Mouse (Mus musculus) heart, embryonic 16.5 days (tissue): ENCODE measurements at regions not wholly inside any gene's neighbourhood (a gene's known extent, or its start where the extent isn't known, plus 50 kb on each side); places are given as distances from the start of the nearest gene placed in this dataset.

Experiments used
- ATAC-seq: fragments of 200-750 bp; cut with Nextera tagmentation; replicated peaks from 2 replicates; pipeline ENCODE4 v1.8.0; 2017; ENCODE audit warnings: moderate number of reproducible peaks; ENCODE audit not compliant: insufficient read depth, low FRiP score; ENCODE audit errors: extremely low read depth
- H3K27ac ChIP-seq: fragments of 300-500 bp; sonication (generic); 2 replicates; pipeline ENCODE4 v1.5.1; 2014; ENCODE audit warnings: mild to moderate bottlenecking, low read length, control low read depth, moderate library complexity
- H3K27me3 ChIP-seq: fragments of 300-500 bp; sonication (generic); 2 replicates; pipeline ENCODE4 v1.6.1; 2014; ENCODE audit warnings: low read length, mixed read lengths; ENCODE audit not compliant: control insufficient read depth, insufficient read depth
- H3K36me3 ChIP-seq: fragments of 300-500 bp; sonication (generic); 2 replicates; pipeline ENCODE4 v1.6.1; 2014; ENCODE audit not compliant: control insufficient read depth, insufficient read depth
- H3K4me1 ChIP-seq: fragments of 300-500 bp; sonication (generic); 2 replicates; pipeline ENCODE4 v1.6.1; 2014; ENCODE audit warnings: low read length, mixed read lengths; ENCODE audit not compliant: control insufficient read depth, insufficient read depth
- H3K4me2 ChIP-seq: fragments of 300-500 bp; sonication (generic); 2 replicates; pipeline ENCODE4 v1.6.1; 2014; ENCODE audit warnings: low read depth, mild to moderate bottlenecking, control low read depth, low read length
- H3K4me3 ChIP-seq: fragments of 300-500 bp; sonication (generic); 2 replicates; pipeline ENCODE4 v1.5.1; 2014; ENCODE audit warnings: mild to moderate bottlenecking, control low read depth, low read length
- H3K9ac ChIP-seq: fragments of 300-500 bp; sonication (generic); 2 replicates; pipeline ENCODE4 v1.6.1; 2014; ENCODE audit warnings: low read length, control low read depth
- H3K9me3 ChIP-seq: fragments of 300-500 bp; sonication (generic); replicated peaks from 2 replicates; pipeline ENCODE4 v1.6.1; 2016; ENCODE audit warnings: low read length; ENCODE audit not compliant: control insufficient read depth
- WGBS: fragments of 180-500 bp; shearing (Covaris S2); extraction: QIAGEN DNeasy Blood & Tissue Kit; methylation state at CpG from one replicate; pipeline ENCODE4 v1.1.7; 2014; 5-methylcytosine and 5-hydroxymethylcytosine counted together

DNA sequence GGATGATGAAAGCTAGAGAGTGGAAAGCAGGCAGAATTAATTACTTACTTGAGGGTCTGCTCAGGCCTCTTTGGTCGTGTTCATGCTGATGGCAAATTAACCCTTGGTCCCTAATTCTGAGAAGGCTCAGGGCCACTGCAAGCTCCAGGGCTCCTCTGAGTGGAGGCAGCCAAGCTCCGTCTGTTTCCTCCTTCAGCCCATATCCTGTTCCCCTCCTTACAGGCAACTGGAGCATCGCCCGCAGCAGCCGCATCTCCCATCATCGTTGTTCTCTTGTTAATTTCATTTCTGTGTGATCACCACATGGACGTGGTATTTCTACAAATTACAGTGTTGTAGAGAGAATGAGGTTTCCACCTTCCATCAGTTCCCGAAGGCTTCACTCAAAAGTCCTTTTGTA lies 513.6 kb upstream of the Nox3 start:
- Histone ChIP-seq H3K9me3 (no peaks in the 10 kb centered on the region), H3K4me1 (no peaks in the 10 kb centered on the region), H3K27me3 (no peaks in the 10 kb centered on the region), H3K36me3 (no peaks in the 10 kb centered on the region), H3K4me3 (no peak overlapping the region), H3K9ac (no peak overlapping the region), H3K27ac (no peak overlapping the region), H3K4me2 (no peak overlapping the region)
- 63% methylated on average over 8 of the region's 8 CpGs for WGBS
- no peak for ATAC-seq

DNA sequence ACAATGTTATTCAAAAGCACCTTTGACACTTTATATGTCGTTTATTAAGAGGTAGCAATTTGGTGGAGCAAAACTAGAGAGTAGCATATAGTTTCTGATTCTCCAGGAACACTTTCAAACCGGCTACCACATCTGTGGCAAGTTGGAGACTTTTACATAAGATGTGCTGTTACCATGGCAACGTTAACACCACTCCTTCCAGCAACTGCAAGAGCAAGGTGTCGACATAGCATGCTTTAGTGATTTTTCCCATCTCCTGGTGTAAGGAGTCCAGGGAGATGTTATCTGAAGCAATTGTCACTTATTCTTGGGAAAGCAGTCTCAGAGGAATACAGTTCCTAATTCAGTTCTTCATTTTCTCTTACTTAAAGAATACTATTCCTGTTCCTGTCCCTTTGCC lies 516.5 kb upstream of the Nox3 start:
- no peak for ATAC-seq
- no peaks in the 10 kb centered on the region for H3K4me1 ChIP-seq
- no peak overlapping the region for H3K27ac ChIP-seq
- H3K27me3 ChIP-seq, result no peaks in the 10 kb centered on the region
- no peak overlapping the region for H3K9ac ChIP-seq
- no peak overlapping the region for H3K4me3 ChIP-seq
- no peaks in the 10 kb centered on the region for H3K9me3 ChIP-seq
- WGBS, result 47% methylated on average over 4 of the region's 4 CpGs
- no peaks in the 10 kb centered on the region for H3K36me3 ChIP-seq
- no peak overlapping the region for H3K4me2 ChIP-seq

DNA sequence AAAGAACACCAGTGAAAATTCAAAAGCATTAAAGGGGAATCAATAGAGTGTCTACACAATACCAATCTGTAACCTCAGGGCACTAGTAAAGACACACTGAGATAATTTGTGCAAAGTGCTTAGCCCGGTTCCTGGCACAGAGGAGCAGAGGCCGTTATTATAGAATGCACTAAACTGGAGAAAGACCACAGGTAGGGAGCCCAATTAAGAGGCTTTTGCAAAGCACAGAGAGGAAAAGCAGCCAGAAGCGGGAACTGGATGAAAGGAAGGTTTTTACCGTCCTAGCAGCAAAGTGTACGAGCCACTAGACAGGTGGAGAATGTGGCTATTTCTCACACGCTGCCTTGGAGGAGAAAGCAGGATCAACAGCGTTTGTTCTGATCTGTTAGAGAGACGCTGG lies 518.9 kb upstream of the Nox3 start:
- Histone ChIP-seq H3K4me3 (no peak overlapping the region), H3K36me3 (no peaks in the 10 kb centered on the region), H3K9ac (no peak overlapping the region), H3K4me1 (peaks cover 3% of the 10 kb centered on the region), H3K27ac (no peak overlapping the region), H3K27me3 (no peaks in the 10 kb centered on the region), H3K4me2 (no peak overlapping the region), H3K9me3 (no peaks in the 10 kb centered on the region)
- no peak for ATAC-seq
- WGBS, result 73% methylated on average over 8 of the region's 8 CpGs

DNA sequence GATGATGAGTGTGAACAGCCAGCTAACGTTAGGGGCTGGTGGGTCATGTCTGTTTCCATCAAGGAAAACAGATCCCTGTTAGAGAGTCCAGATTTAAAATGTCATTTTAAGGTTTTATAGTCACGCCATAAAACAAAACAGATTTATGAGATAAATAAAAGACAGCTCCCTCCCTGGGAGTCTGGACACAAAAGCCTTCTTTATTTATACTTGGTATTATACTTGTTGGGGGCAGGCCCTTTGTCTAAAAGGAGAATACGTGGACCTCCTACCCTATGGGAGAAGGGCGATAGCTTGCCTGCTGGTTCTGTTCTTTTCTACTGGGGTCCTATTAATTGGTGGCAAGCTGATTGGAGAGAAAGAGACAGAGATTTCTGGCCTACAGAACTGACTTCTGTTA lies 520.1 kb upstream of the Nox3 start:
- 77% methylated on average over 4 of the region's 4 CpGs for WGBS
- Histone ChIP-seq H3K4me1 (peaks cover 6% of the 10 kb centered on the region), H3K9me3 (no peaks in the 10 kb centered on the region), H3K36me3 (no peaks in the 10 kb centered on the region), H3K4me3 (no peak overlapping the region), H3K27me3 (no peaks in the 10 kb centered on the region), H3K4me2 (no peak overlapping the region), H3K27ac (no peak overlapping the region), H3K9ac (no peak overlapping the region)
- ATAC-seq, result no peak

DNA sequence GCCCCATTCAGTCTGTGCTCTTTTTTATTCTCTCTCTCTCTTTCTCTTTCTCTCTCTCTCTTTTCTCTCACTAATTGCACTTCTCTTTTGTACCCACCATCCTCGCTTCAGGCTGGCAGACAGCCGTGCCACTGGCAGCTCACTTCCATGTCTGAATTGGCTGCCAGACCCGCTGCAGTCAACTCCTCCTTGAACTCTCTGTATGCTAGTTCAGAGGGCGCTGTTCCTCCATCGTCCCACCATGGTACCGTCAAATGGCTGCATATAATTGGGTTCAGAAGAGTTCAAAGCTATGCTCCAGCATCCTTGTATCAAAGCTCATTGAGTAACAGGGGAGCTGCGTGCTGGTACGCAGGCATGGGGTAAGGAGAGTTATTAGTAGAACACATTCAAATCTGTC lies 520.7 kb upstream of the Nox3 start:
- no peak overlapping the region for H3K4me2 ChIP-seq
- WGBS, result 85% methylated on average over 8 of the region's 8 CpGs

DNA sequence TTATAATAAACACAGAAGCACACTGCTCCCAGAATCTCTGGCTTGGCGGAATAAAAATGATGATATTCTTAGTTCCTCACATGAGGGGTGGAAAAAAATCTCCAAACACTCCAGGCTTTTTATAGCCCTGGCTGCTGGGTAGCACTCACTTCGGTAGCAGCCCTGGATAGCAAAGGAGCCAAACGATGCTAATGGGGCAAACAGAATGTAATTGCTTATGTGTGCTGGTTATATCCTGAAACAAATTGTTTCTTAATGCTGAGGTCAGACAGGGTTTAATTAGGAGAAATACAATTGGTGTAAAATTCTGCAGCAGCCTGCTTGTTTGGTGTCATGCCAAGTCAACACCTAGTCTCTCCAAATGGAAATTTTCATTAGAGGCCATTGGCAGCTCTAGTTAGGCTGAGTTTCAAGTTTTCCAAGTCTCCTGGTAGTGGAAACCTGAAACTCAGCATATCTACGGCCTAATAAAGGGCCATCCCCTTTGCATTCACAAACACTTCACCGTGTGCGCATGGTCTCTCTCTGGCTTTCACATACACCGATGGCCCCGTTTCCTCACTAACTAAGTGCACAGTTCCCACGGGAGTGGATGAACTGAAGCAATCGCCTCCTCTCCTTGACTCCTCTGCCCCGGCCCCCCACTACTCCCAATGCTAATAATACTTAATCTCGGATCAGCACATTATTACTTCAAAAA lies 524.8 kb upstream of the Nox3 start:
- Histone ChIP-seq H3K36me3 (no peaks in the 10 kb centered on the region), H3K4me2 (peak overlapping the region; percentile 24), H3K27ac (peak overlapping the region; percentile 75), H3K9ac (no peak overlapping the region), H3K9me3 (no peaks in the 10 kb centered on the region), H3K4me1 (peaks cover 11% of the 10 kb centered on the region), H3K27me3 (no peaks in the 10 kb centered on the region), H3K4me3 (no peak overlapping the region)
- ATAC-seq, result peak; percentile 82
- 39% methylated on average over 12 of the region's 12 CpGs for WGBS

More for the DNA sequence above, 520.7 kb upstream of the Nox3 start:
- no peaks in the 10 kb centered on the region for H3K9me3 ChIP-seq
- ATAC-seq, result no peak
- H3K4me3 ChIP-seq, result no peak overlapping the region
- H3K36me3 ChIP-seq, result no peaks in the 10 kb centered on the region
- no peak overlapping the region for H3K9ac ChIP-seq
- H3K4me1 ChIP-seq, result peaks cover 11% of the 10 kb centered on the region
- no peak overlapping the region for H3K27ac ChIP-seq
- no peaks in the 10 kb centered on the region for H3K27me3 ChIP-seq

DNA sequence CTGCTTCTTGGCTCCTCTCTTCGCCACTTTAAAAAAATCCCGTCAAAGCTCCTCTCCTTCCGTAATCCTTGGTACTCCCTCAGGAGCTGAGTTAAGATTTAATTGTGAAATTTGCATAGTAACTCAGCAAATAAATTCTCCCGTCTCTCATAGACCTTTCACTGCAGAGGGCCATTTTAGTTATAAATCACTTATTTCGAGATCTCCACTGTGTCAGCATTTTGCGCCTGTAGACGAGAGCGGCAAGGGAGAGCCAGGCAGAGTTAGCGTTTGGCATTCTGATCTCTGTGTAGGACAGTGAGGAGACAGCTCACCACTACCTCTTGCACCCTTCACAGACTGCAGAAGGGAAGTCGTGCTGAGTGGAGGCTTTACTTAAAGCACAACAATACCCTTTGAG lies 531.8 kb upstream of the Nox3 start:
- no peaks in the 10 kb centered on the region for H3K36me3 ChIP-seq
- H3K9ac ChIP-seq, result no peak overlapping the region
- H3K4me3 ChIP-seq, result no peak overlapping the region
- H3K4me1 ChIP-seq, result peaks cover 3% of the 10 kb centered on the region; the same call in 1 of the 2 replicates
- H3K9me3 ChIP-seq, result no peaks in the 10 kb centered on the region
- H3K27me3 ChIP-seq, result no peaks in the 10 kb centered on the region
- no peak overlapping the region for H3K4me2 ChIP-seq
- WGBS, result 80% methylated on average over 10 of the region's 10 CpGs
- ATAC-seq, result no peak
- H3K27ac ChIP-seq, result no peak overlapping the region

DNA sequence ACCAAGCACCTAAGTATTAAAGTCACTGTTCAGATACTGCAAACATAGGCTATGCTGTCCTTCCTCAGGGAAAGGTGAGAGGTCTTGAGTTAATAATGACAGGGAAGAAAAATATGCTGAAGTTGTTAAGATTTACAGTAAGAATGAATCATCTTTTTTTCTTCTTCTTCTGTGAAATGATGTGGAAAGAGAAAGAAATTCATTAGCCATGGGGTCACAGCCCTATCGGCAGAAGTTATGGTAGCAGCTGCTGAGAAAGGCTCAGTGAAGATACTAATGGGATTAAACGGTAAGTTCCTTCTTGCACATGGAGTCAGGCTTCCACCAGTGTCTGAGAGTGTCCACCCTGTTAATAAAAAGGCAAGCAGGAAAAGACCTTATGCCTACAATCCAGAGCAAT lies 533.9 kb upstream of the Nox3 start:
- 81% methylated on average over 2 of the region's 2 CpGs for WGBS

DNA sequence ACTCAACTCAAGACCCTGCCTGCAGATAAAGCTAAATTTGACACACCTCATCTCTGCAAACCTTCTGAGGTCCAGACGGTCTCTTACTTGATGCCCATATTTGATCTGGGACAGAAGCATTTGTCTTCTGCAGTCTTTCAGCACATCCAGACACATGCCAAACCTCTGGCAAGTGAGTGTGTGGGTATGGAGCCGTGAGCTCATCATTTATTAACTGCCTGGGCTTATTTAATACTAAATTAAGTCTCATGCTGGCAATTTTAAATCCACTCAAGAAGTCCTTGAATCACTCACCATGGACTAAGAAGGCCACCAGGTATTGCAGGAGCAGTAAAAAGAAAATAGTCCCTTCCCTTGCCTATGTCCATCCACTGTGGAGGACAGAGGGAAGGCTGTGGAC lies 554.4 kb upstream of the Nox3 start:
- WGBS, result 78% methylated on average over 2 of the region's 2 CpGs

More for the DNA sequence above, 533.9 kb upstream of the Nox3 start:
- H3K9ac ChIP-seq, result no peak overlapping the region
- no peak overlapping the region for H3K4me2 ChIP-seq
- no peak overlapping the region for H3K4me3 ChIP-seq
- ATAC-seq, result no peak
- no peaks in the 10 kb centered on the region for H3K9me3 ChIP-seq
- H3K36me3 ChIP-seq, result no peaks in the 10 kb centered on the region
- H3K27me3 ChIP-seq, result no peaks in the 10 kb centered on the region
- no peak overlapping the region for H3K27ac ChIP-seq
- H3K4me1 ChIP-seq, result peaks cover 3% of the 10 kb centered on the region; the same call in 1 of the 2 replicates

More for the DNA sequence above, 554.4 kb upstream of the Nox3 start:
- ATAC-seq, result no peak
- Histone ChIP-seq H3K4me1 (no peaks in the 10 kb centered on the region), H3K9ac (no peak overlapping the region), H3K4me2 (no peak overlapping the region), H3K36me3 (no peaks in the 10 kb centered on the region), H3K9me3 (no peaks in the 10 kb centered on the region), H3K27me3 (no peaks in the 10 kb centered on the region), H3K4me3 (no peak overlapping the region), H3K27ac (no peak overlapping the region)
